Mouse (Mus musculus) midbrain, postnatal 0 days (tissue): ENCODE measurements at regions not wholly inside any gene's neighbourhood (a gene's known extent, or its start where the extent isn't known, plus 50 kb on each side); places are given as distances from the start of the nearest gene placed in this dataset.

Experiments used
- ATAC-seq: fragments of 200-750 bp; cut with Nextera tagmentation; 2 replicates; pipeline ENCODE4 v1.8.0; 2017; ENCODE audit warnings: moderate number of reproducible peaks, mild to moderate bottlenecking, moderate TSS enrichment, moderate library complexity; ENCODE audit not compliant: low FRiP score
- DNase-seq: peaks from one replicate; pipeline ENCODE4 v3.0.0-alpha.2; 2015; ENCODE audit warnings: low spot score
- H3K27ac ChIP-seq: fragments of 300-500 bp; sonication (generic); 2 replicates; pipeline ENCODE4 v1.5.1; 2014; ENCODE audit warnings: low read depth, mild to moderate bottlenecking, low read length, mixed read lengths
- H3K27me3 ChIP-seq: fragments of 300-500 bp; sonication (generic); 2 replicates; pipeline ENCODE4 v1.6.1; 2014; ENCODE audit warnings: low read length, control low read depth, mixed read lengths; ENCODE audit not compliant: insufficient read depth
- H3K36me3 ChIP-seq: fragments of 300-500 bp; sonication (generic); 2 replicates; pipeline ENCODE4 v1.6.1; 2014; ENCODE audit warnings: low read length, control low read depth, mixed read lengths; ENCODE audit not compliant: insufficient read depth
- H3K4me1 ChIP-seq: fragments of 300-500 bp; sonication (generic); 2 replicates; pipeline ENCODE4 v1.6.1; 2014; ENCODE audit warnings: mild to moderate bottlenecking, control low read depth, antibody characterized with exemption, low read length, mixed read lengths; ENCODE audit not compliant: insufficient read depth
- H3K4me2 ChIP-seq: fragments of 300-500 bp; sonication (generic); 2 replicates; pipeline ENCODE4 v1.6.1; 2014; ENCODE audit warnings: low read depth, mild to moderate bottlenecking, low read length, mixed read lengths; ENCODE audit not compliant: poor library complexity, severe bottlenecking
- H3K4me3 ChIP-seq: fragments of 300-500 bp; sonication (generic); 2 replicates; pipeline ENCODE4 v1.5.1; 2014; ENCODE audit warnings: low read depth, mild to moderate bottlenecking, low read length, moderate library complexity
- H3K9ac ChIP-seq: fragments of 300-500 bp; sonication (generic); replicated peaks from 2 replicates; pipeline ENCODE4 v1.6.1; 2014; ENCODE audit warnings: mild to moderate bottlenecking, low read length, moderate library complexity, mixed read lengths; ENCODE audit not compliant: poor library complexity, severe bottlenecking
- H3K9me3 ChIP-seq: fragments of 300-500 bp; sonication (generic); 2 replicates; pipeline ENCODE4 v1.6.1; 2016; ENCODE audit warnings: low read length, control low read depth
- CTCF ChIP-seq: IDR thresholded peaks from 2 replicates; pipeline ENCODE4 v1.5.1; 2016; ENCODE audit warnings: antibody characterized with exemption, mild to moderate bottlenecking
- WGBS: fragments of 180-500 bp; shearing (Covaris S2); extraction: QIAGEN DNeasy Blood & Tissue Kit; methylation state at CpG from one replicate; pipeline ENCODE4 v1.1.7; 2014; 5-methylcytosine and 5-hydroxymethylcytosine counted together

GRCm38 (mm10) chr17:93508882-93509594 is 310.2 kb downstream of the Adcyap1 start:
- no peak for ATAC-seq
- H3K27me3 ChIP-seq: no peaks in the 10 kb centered on the region
- no peaks in the 10 kb centered on the region for H3K4me1 ChIP-seq
- H3K27ac ChIP-seq: no peak overlapping the region
- H3K9me3 ChIP-seq: no peaks in the 10 kb centered on the region
- H3K4me3 ChIP-seq: no peak overlapping the region
- H3K4me2 ChIP-seq: no peak overlapping the region
- no peak overlapping the region for H3K9ac ChIP-seq
- H3K36me3 ChIP-seq: no peaks in the 10 kb centered on the region
- 94% methylated on average over 4 of the region's 4 CpGs for WGBS
- DNase-seq: no peak
- no peak for TF ChIP-seq CTCF

- Histone ChIP-seq H3K27ac (no peak overlapping the region), H3K36me3 (no peaks in the 10 kb centered on the region), H3K4me3 (no peak overlapping the region), H3K4me2 (no peak overlapping the region), H3K9ac (no peak overlapping the region), H3K27me3 (no peaks in the 10 kb centered on the region), H3K4me1 (no peaks in the 10 kb centered on the region), H3K9me3 (no peaks in the 10 kb centered on the region)
- TF ChIP-seq CTCF: no peak
- ATAC-seq (no peak), DNase-seq (no peak)
Observed at GRCm38 (mm10) chr17:93523406-93523805, 324.6 kb downstream of the Adcyap1 start.

- WGBS: 69% methylated on average over 2 of the region's 2 CpGs
- ATAC-seq (no peak), DNase-seq (no peak)
- Histone ChIP-seq H3K27ac (no peak overlapping the region), H3K4me1 (no peaks in the 10 kb centered on the region), H3K4me3 (no peak overlapping the region), H3K27me3 (no peaks in the 10 kb centered on the region), H3K36me3 (no peaks in the 10 kb centered on the region), H3K9me3 (no peaks in the 10 kb centered on the region), H3K9ac (no peak overlapping the region), H3K4me2 (no peak overlapping the region)
- TF ChIP-seq CTCF: no peak
Observed at GRCm38 (mm10) chr17:93525871-93526644, 327.2 kb downstream of the Adcyap1 start.

- Histone ChIP-seq H3K4me2 (no peak overlapping the region), H3K4me3 (no peak overlapping the region), H3K4me1 (no peaks in the 10 kb centered on the region), H3K9ac (no peak overlapping the region), H3K27me3 (no peaks in the 10 kb centered on the region), H3K9me3 (no peaks in the 10 kb centered on the region), H3K27ac (no peak overlapping the region), H3K36me3 (no peaks in the 10 kb centered on the region)
- ATAC-seq: no peak
- DNase-seq: no peak
- peak; percentile 44 for TF ChIP-seq CTCF
Observed at GRCm38 (mm10) chr17:93532535-93532934, 333.7 kb downstream of the Adcyap1 start.

- H3K4me1 ChIP-seq: no peaks in the 10 kb centered on the region
- TF ChIP-seq CTCF: no peak
- no peaks in the 10 kb centered on the region for H3K9me3 ChIP-seq
- DNase-seq (no peak), ATAC-seq (no peak)
- no peak overlapping the region for H3K4me2 ChIP-seq
- H3K27me3 ChIP-seq: no peaks in the 10 kb centered on the region
- no peaks in the 10 kb centered on the region for H3K36me3 ChIP-seq
- H3K9ac ChIP-seq: no peak overlapping the region
- H3K4me3 ChIP-seq: no peak overlapping the region
- no peak overlapping the region for H3K27ac ChIP-seq
- 97% methylated on average over 2 of the region's 2 CpGs for WGBS
Observed at GRCm38 (mm10) chr17:93534945-93535344, 336.1 kb downstream of the Adcyap1 start.

- Histone ChIP-seq H3K9ac (no peak overlapping the region), H3K36me3 (no peaks in the 10 kb centered on the region), H3K4me2 (no peak overlapping the region), H3K4me1 (no peaks in the 10 kb centered on the region), H3K9me3 (no peaks in the 10 kb centered on the region), H3K27ac (no peak overlapping the region), H3K27me3 (no peaks in the 10 kb centered on the region), H3K4me3 (no peak overlapping the region)
- no peak for TF ChIP-seq CTCF
- DNase-seq (no peak), ATAC-seq (no peak)
Observed at GRCm38 (mm10) chr17:93535751-93536150, 336.9 kb downstream of the Adcyap1 start.
